Mouse (Mus musculus) stomach, postnatal 0 days (tissue): ENCODE measurements around the gene Sbk1.

Source experiments
- CTCF ChIP-seq: IDR thresholded peaks from 2 replicates; pipeline ENCODE4 v1.5.1; 2016; ENCODE audit warnings: antibody characterized with exemption, low read depth, mild to moderate bottlenecking, moderate library complexity
- EP300 ChIP-seq: optimal IDR thresholded peaks from 2 replicates; pipeline ENCODE3; 2016; ENCODE audit warnings: antibody characterized with exemption

- TF ChIP-seq CTCF, result no peak
- TF ChIP-seq EP300, result no peak
These were observed 41.9 kb downstream of the Sbk1 start for GRCm38 (mm10) chr7:126314273-126314672.
